Mouse (Mus musculus) forebrain, postnatal 0 days (tissue): Measurements from ENCODE around the gene Pinlyp. TPM values are rescaled to one million over a fixed set of nuclear protein-coding genes. Genes with fewer than 3 reads are reported as not detected.

Experiments
- ATAC-seq: fragments of 200-750 bp; cut with Nextera tagmentation; 2 replicates; pipeline ENCODE4 v1.8.0; 2017; ENCODE audit warnings: mild to moderate bottlenecking, moderate library complexity
- DNase-seq: peaks from one replicate; pipeline ENCODE4 v3.0.0-alpha.2; 2015
- H3K27ac ChIP-seq: fragments of 300-500 bp; sonication (generic); 2 replicates; pipeline ENCODE4 v1.5.1; 2014; ENCODE audit warnings: low read depth, mild to moderate bottlenecking, antibody characterized with exemption, low read length, moderate library complexity, mixed read lengths
- H3K27me3 ChIP-seq: fragments of 300-500 bp; sonication (generic); 2 replicates; pipeline ENCODE4 v1.6.1; 2014; ENCODE audit warnings: mild to moderate bottlenecking, low read length, mixed read lengths; ENCODE audit not compliant: insufficient read depth
- H3K36me3 ChIP-seq: fragments of 300-500 bp; sonication (generic); 2 replicates; pipeline ENCODE4 v1.6.1; 2014; ENCODE audit warnings: mild to moderate bottlenecking, moderate library complexity; ENCODE audit not compliant: insufficient read depth
- H3K4me1 ChIP-seq: fragments of 300-500 bp; sonication (generic); 2 replicates; pipeline ENCODE4 v1.6.1; 2014; ENCODE audit warnings: antibody characterized with exemption; ENCODE audit not compliant: insufficient read depth
- H3K4me2 ChIP-seq: fragments of 300-500 bp; sonication (generic); 2 replicates; pipeline ENCODE4 v1.6.1; 2014; ENCODE audit warnings: low read depth, mild to moderate bottlenecking, moderate library complexity
- H3K4me3 ChIP-seq: fragments of 300-500 bp; sonication (generic); 2 replicates; pipeline ENCODE4 v1.5.1; 2014; ENCODE audit warnings: low read depth, low read length, mixed read lengths
- H3K9ac ChIP-seq: fragments of 300-500 bp; sonication (generic); 2 replicates; pipeline ENCODE4 v1.6.1; 2014; ENCODE audit warnings: mild to moderate bottlenecking
- H3K9me3 ChIP-seq: fragments of 300-500 bp; sonication (generic); 2 replicates; pipeline ENCODE4 v1.6.1; 2016; ENCODE audit warnings: low read length
- CTCF ChIP-seq: sonication (generic); IDR thresholded peaks from 2 replicates; pipeline ENCODE4 v1.5.1; 2016; ENCODE audit warnings: antibody characterized with exemption, control low read depth, low read depth
- WGBS: fragments of 180-500 bp; shearing (Covaris S2); extraction: QIAGEN DNeasy Blood & Tissue Kit; methylation state at CpG from one replicate; pipeline ENCODE4 v1.1.7; 2014; 5-methylcytosine and 5-hydroxymethylcytosine counted together
- polyA plus RNA-seq: library from polyadenylated mRNA; unstranded; fragments of >200 nt; fragmentation: Nextera tagmentation; extraction: Ambion mirVana; gene quantifications from 2 replicates; pipeline ENCODE4 v1.2.1, GENCODE M21; 2015
- total RNA-seq: library from RNA; depleted of rRNA; stranded (reverse); fragments of >200 nt; gene quantifications from 2 replicates; pipeline ENCODE4 v1.2.3, GENCODE M21; 2014; rRNA removed

Gene Pinlyp
- total RNA-seq: 0.31 and 0.43 TPM in 2 replicates
- polyA plus RNA-seq: not detected in 2 replicates

DNA sequence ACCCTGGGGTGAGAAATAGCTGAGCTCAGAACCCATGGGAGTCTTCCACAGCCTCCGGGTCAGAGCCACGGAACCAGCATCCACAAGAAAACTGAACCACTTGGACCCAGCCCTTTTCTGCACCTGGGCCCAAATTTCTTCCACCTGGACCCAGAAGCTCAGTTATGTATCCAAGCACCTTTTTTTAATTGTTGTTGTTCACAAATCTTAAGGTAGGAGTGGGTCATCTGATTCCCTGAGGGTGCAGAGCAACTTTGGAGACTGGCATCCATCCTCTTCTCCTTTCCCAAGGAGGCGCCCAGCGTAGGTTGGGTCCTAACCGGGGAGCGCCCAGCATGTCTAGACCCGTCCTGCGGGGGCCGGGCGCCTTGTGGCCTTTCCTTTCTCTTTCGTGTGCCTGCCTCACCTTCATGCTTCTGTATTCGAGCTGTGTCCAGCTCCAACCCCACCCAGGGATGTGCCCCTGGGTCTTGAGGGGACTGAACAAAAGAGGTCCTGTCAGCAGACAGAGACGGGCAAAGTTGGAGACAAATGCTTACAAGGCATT lies at the start of gene Pinlyp, which contains the start of gene Xrcc1:
Gene Pinlyp, minus strand, starts transcription at position 51 of the 547 bp plus-strand sequence.
Gene Xrcc1, plus strand, starts transcription at position 222 of the 547 bp plus-strand sequence.
- Histone ChIP-seq H3K4me2 (peak within 1 kb of the TSS; percentile 76), H3K9me3 (no peaks in the 10 kb centered on the region), H3K27me3 (no peaks in the 10 kb centered on the region), H3K27ac (peak within 1 kb of the TSS; percentile 59; the same call in 1 of the 2 replicates), H3K4me1 (no peaks in the 10 kb centered on the region), H3K36me3 (no peaks in the 10 kb centered on the region; the same call in 1 of the 2 replicates), H3K9ac (peak within 1 kb of the TSS; percentile 68), H3K4me3 (peak within 1 kb of the TSS; percentile 86)
- no peak for ATAC-seq
- TF ChIP-seq CTCF: no peak
- WGBS: 38% methylated on average over 13 of the region's 13 CpGs
- no peak for DNase-seq

- Histone ChIP-seq H3K27ac (no peak overlapping the region), H3K4me1 (peaks cover 13% of the 10 kb centered on the region; the same call in 1 of the 2 replicates), H3K36me3 (no peaks in the 10 kb centered on the region), H3K4me3 (no peak overlapping the region), H3K4me2 (no peak overlapping the region), H3K9me3 (no peaks in the 10 kb centered on the region), H3K9ac (no peak overlapping the region), H3K27me3 (no peaks in the 10 kb centered on the region)
- no peak for TF ChIP-seq CTCF
- 83% methylated on average over 2 of the region's 2 CpGs for WGBS
- ATAC-seq: no peak
- no peak for DNase-seq
Measured at GRCm38 (mm10) chr7:24595464-24595863, 49.5 kb upstream of the Pinlyp start.

DNA sequence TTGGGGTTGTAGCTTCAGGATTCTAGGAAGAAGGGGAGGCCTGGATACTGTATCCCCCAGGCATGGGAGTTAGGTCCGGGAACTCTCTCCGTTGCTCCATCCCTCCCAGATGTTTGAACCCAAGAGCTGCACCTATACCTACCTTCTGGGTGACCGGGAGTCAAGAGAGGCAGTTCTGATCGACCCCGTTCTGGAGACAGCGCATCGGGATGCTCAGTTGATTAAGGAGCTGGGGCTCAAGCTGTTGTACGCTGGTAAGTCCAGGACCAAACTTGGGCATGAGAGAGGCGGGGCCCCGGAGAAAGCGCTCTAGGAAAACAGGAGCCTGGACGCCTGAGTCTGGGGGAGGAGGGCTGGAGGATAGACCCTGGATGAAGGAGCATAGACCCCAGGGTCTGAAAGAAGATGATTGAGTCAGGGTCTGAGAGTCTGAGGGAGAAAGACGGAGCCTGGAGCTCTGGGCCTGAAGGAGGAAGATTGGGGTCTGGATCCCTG lies 48.4 kb upstream of the Pinlyp start:
- H3K4me1 ChIP-seq: peaks cover 13% of the 10 kb centered on the region; the same call in 1 of the 2 replicates
- peak overlapping the region; percentile 53; the same call in 1 of the 2 replicates for H3K9ac ChIP-seq
- ATAC-seq (peak; percentile 17; the same call in 1 of the 2 replicates), DNase-seq (peak; percentile 7)
- H3K4me2 ChIP-seq: peak overlapping the region; percentile 88
- H3K27ac ChIP-seq: no peak overlapping the region
- no peaks in the 10 kb centered on the region for H3K9me3 ChIP-seq
- peak overlapping the region; percentile 63 for H3K4me3 ChIP-seq
- H3K36me3 ChIP-seq: no peaks in the 10 kb centered on the region
- no peaks in the 10 kb centered on the region for H3K27me3 ChIP-seq
- TF ChIP-seq CTCF: no peak
- 5% methylated on average over 13 of the region's 13 CpGs for WGBS

- Histone ChIP-seq H3K4me2 (peak overlapping the region; percentile 88), H3K9me3 (no peaks in the 10 kb centered on the region), H3K4me3 (peak overlapping the region; percentile 63), H3K27me3 (no peaks in the 10 kb centered on the region), H3K27ac (no peak overlapping the region), H3K36me3 (no peaks in the 10 kb centered on the region), H3K9ac (peak overlapping the region; percentile 53), H3K4me1 (peaks cover 13% of the 10 kb centered on the region; the same call in 1 of the 2 replicates)
- 1% methylated on average over 39 of the region's 39 CpGs for WGBS
- peak; percentile 90 for ATAC-seq
- TF ChIP-seq CTCF: no peak
- DNase-seq: peak; percentile 69
Measured at GRCm38 (mm10) chr7:24593621-24594308, 47.8 kb upstream of the Pinlyp start.

GRCm38 (mm10) chr7:24592781-24593180 lies 46.9 kb upstream of the Pinlyp start:
- whole genome bisulfite sequencing: 72% methylated on average over 6 of the region's 6 CpGs
- DNase-seq (peak; percentile 7), ATAC-seq (no peak)
- H3K9me3 ChIP-seq: no peaks in the 10 kb centered on the region
- no peaks in the 10 kb centered on the region for H3K36me3 ChIP-seq
- no peak overlapping the region for H3K27ac ChIP-seq
- H3K4me1 ChIP-seq: peaks cover 13% of the 10 kb centered on the region; the same call in 1 of the 2 replicates
- no peak overlapping the region for H3K4me3 ChIP-seq
- TF ChIP-seq CTCF: no peak
- no peak overlapping the region for H3K9ac ChIP-seq
- no peak overlapping the region for H3K4me2 ChIP-seq
- H3K27me3 ChIP-seq: no peaks in the 10 kb centered on the region

DNA sequence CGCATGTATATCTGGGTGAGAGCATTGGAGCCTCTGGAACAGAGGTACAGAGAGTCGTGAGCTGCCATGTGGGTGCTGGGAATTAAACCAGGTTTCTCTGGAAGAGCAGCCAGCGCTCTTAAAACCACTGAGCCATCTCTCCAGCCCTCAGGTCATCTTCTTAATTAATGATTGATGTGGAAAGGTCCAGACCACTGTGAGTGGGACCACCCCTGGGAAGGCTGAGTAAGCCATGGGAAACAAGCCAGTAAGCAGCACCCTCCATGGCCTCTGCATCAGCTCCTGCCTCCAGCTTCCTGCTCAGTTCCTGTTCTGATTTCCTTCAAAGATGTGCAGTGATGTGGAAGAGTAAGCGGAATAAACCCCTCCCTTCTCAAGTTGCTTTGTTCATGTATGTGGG lies 46.2 kb upstream of the Pinlyp start:
- Histone ChIP-seq H3K4me3 (no peak overlapping the region), H3K4me2 (no peak overlapping the region), H3K27me3 (no peaks in the 10 kb centered on the region), H3K4me1 (peaks cover 13% of the 10 kb centered on the region; the same call in 1 of the 2 replicates), H3K9ac (no peak overlapping the region; the same call in 1 of the 2 replicates), H3K27ac (no peak overlapping the region), H3K36me3 (no peaks in the 10 kb centered on the region), H3K9me3 (no peaks in the 10 kb centered on the region)
- TF ChIP-seq CTCF: no peak
- ATAC-seq (no peak), DNase-seq (no peak)
- 53% methylated on average over 4 of the region's 4 CpGs for WGBS

- Histone ChIP-seq H3K27ac (no peak overlapping the region), H3K4me1 (peaks cover 13% of the 10 kb centered on the region; the same call in 1 of the 2 replicates), H3K9ac (no peak overlapping the region), H3K4me2 (no peak overlapping the region), H3K27me3 (no peaks in the 10 kb centered on the region), H3K36me3 (no peaks in the 10 kb centered on the region), H3K9me3 (no peaks in the 10 kb centered on the region), H3K4me3 (no peak overlapping the region)
- DNase-seq: peak; percentile 7
- ATAC-seq: no peak
- peak; percentile 46 for TF ChIP-seq CTCF
- 79% methylated on average over 5 of the region's 5 CpGs for WGBS
Measured at GRCm38 (mm10) chr7:24591735-24592134, 45.8 kb upstream of the Pinlyp start.
